Mouse (Mus musculus) adrenal gland, adult (tissue): ENCODE data around the gene Tmprss12.
"Not testable (repeated sequence)": the region's sequence is repeated elsewhere in the genome, so short reads cannot be mapped to it uniquely, and the experiment has no call there.

Experiments used
- DNase-seq, 2 experiments: peaks; one replicate each; pipeline ENCODE4 v3.0.0; 2022 to 2023; ENCODE audit warnings: low spot score in 1 of 2; ENCODE audit not compliant: inconsistent age in 2 of 2

Gene Tmprss12

DNA sequence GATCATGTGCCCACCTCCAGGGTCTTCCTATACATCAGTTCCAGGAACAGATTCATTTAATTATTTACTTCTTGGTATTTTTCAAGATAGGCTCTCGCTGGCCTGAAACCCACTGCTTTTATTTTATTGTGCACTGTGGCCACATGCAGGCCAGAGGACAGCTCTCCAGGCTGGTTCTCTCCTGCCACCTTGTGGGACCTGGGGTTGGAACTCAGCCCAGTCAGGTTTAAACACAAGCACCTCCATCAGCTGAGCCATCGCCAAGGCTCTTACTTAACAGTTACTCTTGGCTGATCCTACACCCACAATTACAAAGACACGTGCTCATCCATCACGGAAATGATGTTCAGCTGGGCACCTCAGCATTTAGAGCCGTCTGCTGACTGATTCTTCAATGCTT, 40.5 kb downstream of the Tmprss12 start:
- DNase-seq = peak; percentile 38 to 77

DNA sequence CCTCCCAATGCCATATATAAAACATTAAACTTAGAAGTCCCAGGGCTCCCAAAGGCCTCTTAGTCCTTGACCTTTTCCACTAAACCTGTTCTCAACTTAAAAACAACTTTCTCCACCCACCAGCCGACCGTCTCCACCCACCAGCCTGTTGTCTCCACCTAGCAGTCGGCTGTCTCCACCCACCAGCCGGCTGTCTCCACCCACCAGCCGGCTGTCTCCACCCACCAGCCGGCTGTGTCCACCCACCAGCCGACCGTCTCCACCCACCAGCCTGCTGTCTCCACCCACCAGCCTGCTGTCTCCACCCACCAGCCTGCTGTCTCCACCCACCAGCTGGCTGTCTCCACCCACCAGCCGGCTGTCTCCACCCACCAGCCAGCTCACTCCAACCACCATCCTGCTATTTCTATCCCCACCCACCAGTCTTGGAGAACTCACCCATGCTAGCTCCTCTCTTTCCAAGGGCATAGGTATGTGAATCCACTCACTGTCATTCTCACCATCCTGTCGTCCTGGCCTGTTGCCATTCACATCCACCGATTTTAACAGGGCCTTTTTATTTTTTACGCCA, 43.5 kb downstream of the Tmprss12 start:
- DNase-seq = peak in 1 of 2 experiments; percentile 21

DNA sequence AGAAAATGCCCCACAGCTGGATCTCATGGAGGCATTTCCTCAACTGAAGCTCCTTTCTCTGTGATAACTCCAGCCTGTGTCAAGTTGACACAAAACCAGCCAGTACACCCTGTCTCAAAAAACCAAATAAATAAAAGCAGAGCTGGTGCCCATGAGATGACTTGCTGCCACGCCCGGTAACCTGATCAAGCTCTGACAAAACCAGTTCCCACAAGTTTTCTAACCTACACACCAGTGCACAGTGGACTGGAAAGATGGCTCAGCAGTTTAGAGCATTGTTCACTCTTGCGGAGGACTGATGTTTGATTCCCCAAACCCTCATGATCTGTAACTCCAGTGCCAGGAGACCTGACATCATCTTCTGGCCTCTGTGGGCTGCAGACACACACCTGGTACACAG, 44.6 kb downstream of the Tmprss12 start:
- DNase-seq = no peak

DNA sequence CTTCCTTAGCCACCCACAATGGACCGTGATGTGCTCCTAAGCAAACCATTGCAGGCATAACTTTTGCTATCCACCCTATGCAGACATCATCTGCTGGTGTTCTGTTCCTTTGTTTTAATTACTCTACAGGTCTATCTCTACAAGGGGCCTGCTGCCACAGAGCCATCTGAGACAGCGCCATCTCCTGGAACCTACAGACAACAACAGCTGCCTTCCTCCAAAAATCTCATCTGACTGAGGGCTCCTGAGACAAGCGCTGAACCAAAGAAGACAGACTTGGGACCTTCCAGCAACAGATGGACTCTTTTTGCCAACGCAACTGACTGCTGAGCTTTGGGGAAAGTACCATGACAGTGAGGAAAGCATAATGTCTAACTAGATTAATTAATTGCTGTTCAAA, 47.5 kb downstream of the Tmprss12 start:
- DNase-seq = peak in 1 of 2 experiments; percentile 54

DNA sequence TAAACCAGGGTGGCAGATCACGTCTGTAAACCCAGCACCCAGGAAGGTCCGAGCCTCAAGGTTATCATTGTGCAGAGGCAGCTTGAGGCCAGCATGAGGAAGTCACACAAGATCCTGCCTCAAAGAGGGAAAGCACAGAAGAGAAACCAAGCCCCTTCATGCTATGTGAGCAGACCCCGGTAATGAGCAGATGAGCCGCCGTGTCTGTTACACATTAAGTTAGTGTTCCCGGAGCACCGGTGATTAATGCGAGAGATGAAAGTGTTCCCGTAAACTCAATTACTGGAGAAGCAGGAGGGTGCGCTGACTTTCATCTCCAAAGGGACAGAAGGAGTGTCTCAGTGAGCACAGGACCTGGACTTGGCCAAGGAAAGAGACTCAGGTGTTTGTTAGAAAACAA, 48.7 kb downstream of the Tmprss12 start:
- DNase-seq = not testable (repeated sequence)

DNA sequence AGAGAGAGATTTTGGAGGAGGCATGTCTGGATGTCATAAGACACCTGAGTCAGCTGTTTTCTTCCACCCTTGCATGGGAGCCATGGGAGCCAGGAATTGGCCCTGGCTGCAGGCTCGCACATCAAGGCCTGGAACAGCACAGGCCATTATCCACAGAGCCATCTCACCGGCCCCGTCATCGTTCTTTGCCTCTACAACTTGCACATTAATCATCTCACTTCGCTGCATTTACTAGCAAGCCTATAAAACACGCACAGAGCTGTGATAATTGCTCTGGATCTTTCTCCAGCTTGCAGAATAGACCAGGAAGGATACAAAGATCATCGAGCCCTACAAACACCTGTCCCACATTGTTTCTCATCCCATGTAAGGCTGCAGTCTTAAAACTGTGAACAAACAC, 50.1 kb downstream of the Tmprss12 start:
- no peak for DNase-seq

DNA sequence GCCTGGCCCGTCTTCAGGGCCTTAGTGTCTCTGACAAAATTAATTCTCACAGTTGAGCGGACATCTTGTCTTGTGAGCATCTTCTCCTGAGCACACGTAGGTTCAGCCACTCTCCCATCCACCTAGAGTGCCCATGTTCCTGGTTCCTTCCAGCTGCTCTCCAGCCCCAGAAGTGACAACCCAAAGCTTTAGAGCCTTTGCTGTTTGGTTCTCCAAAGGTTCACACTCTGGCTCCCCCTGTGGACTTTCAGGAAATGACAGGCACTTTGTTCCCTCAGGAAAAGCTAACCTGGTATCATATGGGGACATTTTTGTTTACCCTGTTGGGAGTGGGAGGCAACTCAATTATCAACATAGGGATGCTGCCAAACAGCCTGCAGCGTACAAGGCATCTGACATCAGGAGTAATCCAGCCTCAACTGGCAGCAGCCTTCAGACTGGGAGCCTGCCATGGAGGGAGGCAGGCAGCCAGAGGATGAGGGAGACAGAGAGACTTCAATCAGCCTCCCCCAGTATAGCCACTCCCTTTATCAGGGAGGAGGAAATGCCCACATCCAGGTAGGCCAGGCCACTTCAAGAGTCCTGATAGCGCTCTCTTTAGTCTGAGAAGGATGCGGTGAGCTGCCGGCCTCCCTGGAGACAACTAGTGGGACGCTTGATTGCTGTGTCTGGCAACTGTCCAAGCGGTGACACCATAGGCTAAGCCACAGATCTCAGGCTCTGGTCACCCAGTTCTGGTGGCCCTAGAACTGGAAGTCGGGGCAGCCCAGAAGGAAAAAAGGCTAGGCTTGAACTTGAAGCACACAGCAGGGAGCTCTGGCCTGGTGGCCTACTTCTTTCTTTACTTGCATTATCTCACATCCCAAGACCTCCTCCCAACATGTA, 51.7 kb downstream of the Tmprss12 start:
- DNase-seq = peak in 1 of 2 experiments; percentile 55

DNA sequence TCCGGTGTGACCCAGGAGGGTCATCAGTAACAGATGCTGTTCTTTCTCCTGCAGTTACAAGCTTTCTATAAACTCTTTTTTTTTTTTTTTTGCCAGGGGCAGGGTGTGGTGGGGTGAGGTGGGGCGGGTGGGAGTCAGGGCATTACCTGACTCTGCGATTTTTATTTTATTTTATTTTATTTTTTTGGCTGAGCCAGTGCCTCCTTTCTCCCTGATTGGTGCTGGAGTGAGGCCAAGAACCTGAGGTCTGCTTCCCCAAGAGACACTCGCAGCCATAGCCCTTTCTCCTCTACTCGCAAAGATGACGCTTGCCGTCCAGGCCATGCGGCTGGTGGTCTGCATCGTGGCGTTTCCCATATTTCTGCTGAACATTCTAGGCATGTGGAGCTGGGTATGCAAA, 54.0 kb downstream of the Tmprss12 start, which contains the start of gene Mettl7a3:
Gene Mettl7a3 (plus strand): TSS at position 301 of the 400 bp plus-strand sequence.
- DNase-seq = no peak

DNA sequence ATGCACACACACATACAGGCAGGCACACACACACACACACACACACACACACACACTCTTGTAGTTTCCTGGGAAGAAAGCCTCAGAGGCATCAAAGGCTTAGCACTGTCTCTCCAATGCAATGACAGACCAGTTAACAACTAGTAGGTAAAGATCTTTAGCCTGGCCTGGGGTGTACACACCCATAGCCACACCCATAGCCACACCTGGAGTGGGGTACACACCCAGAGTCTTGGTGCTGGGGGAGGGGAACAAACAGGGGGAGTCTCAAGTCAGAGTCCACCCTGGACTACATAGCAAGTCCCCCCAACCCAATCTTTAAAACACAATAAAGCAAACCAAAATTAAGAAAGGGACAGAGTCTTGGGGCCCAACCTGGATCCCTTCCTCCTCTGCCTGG, 56.7 kb downstream of the Tmprss12 start:
- DNase-seq = not testable (repeated sequence)

DNA sequence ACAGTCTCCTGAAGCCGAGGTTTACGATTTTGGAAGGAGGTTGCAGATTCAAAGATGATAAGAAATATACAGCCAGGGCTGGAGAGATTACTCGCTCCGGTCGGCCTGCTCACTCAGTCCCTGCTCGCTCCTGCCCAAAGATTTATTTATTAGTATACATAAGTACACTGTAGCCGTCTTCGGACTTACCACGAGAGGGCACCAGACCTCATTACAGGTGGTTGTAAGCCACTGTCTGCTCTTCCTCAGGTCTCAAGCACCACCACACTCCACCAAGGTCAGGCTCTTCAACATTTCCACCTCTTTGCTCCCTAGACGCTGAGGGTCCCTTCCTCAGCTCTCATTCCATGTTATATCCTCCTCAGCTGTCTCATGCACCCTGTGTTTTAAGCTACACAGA, 57.2 kb downstream of the Tmprss12 start:
- DNase-seq = peak; percentile 55 to 78

DNA sequence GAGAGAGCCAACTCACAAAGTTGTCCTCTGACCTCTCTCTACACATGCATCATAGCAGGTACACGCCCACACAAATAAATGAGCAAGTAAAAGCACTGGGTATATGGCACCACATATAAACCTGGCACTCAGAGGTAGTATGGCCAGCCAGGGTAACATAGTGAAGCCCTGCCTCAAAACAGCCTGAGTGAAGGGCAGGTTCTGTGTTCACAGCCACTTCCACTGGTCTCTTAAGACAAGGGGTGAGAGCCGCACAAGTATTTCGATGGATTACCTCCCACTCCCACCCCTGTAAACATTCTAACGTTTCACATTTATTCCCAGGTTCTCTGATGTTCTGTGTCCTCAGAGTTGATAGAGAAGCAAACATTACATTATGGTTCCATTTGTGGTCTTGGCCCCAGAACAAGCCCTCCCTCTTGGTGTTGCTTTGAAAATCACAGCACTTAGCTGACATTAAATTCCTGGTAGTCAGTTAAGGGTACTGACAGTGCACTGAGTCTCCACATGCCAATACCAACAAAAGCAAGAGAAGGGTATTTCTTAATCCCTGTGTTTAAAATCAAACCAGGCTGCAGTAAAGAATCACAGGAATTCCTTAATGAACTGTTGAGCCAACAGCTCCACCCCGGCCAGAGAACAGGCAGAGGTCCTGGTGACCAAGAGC, 60.8 kb downstream of the Tmprss12 start:
- DNase-seq = not testable (repeated sequence)
